Mouse (Mus musculus) intestine, postnatal 0 days (tissue): ENCODE results near the gene Jmjd1c. TPM values are rescaled to one million over a fixed set of nuclear protein-coding genes. Genes with fewer than 3 reads are reported as not detected.

ENCODE experiments used
- ATAC-seq: fragments of 200-750 bp; cut with Nextera tagmentation; 2 replicates; pipeline ENCODE4 v1.8.0; 2017; ENCODE audit warnings: mild to moderate bottlenecking, moderate TSS enrichment, moderate library complexity
- H3K27ac ChIP-seq: fragments of 300-500 bp; sonication (generic); 2 replicates; pipeline ENCODE4 v1.5.1; 2014; ENCODE audit warnings: mild to moderate bottlenecking, low read depth, low read length, moderate library complexity
- H3K27me3 ChIP-seq: fragments of 300-500 bp; sonication (generic); replicated peaks from 2 replicates; pipeline ENCODE4 v1.6.1; 2014; ENCODE audit warnings: low read length, mixed read lengths; ENCODE audit not compliant: control insufficient read depth, insufficient read depth
- H3K36me3 ChIP-seq: fragments of 300-500 bp; sonication (generic); 2 replicates; pipeline ENCODE4 v1.6.1; 2014; ENCODE audit warnings: mild to moderate bottlenecking, moderate library complexity; ENCODE audit not compliant: control insufficient read depth, insufficient read depth
- H3K4me1 ChIP-seq: fragments of 300-500 bp; sonication (generic); replicated peaks from 2 replicates; pipeline ENCODE4 v1.6.1; 2014; ENCODE audit warnings: antibody characterized with exemption, low read length, mixed read lengths; ENCODE audit not compliant: control insufficient read depth, insufficient read depth
- H3K4me2 ChIP-seq: fragments of 300-500 bp; sonication (generic); replicated peaks from 2 replicates; pipeline ENCODE4 v1.6.1; 2014; ENCODE audit warnings: low read depth, mild to moderate bottlenecking, moderate library complexity
- H3K4me3 ChIP-seq: fragments of 300-500 bp; sonication (generic); 2 replicates; pipeline ENCODE4 v1.5.1; 2014; ENCODE audit warnings: low read depth, low read length
- H3K9ac ChIP-seq: fragments of 300-500 bp; sonication (generic); 2 replicates; pipeline ENCODE4 v1.6.1; 2014; ENCODE audit warnings: mild to moderate bottlenecking, low read depth, low read length
- H3K9me3 ChIP-seq: fragments of 300-500 bp; sonication (generic); 2 replicates; pipeline ENCODE4 v1.6.1; 2016; ENCODE audit warnings: mixed run types; ENCODE audit not compliant: control insufficient read depth
- CTCF ChIP-seq: sonication (generic); IDR thresholded peaks from 2 replicates; pipeline ENCODE4 v1.5.1; 2016; ENCODE audit warnings: low read depth, mild to moderate bottlenecking, control low read depth, antibody characterized with exemption, moderate library complexity
- WGBS: fragments of 180-500 bp; shearing (Covaris S2); extraction: QIAGEN DNeasy Blood & Tissue Kit; methylation state at CpG from one replicate; pipeline ENCODE4 v1.1.7; 2014; 5-methylcytosine and 5-hydroxymethylcytosine counted together
- polyA plus RNA-seq: library from polyadenylated mRNA; unstranded; fragments of >200 nt; fragmentation: Nextera tagmentation; extraction: Ambion mirVana; gene quantifications from 2 replicates; pipeline ENCODE4 v1.2.1, GENCODE M21; 2015

Jmjd1c gene
- polyA plus RNA-seq, 1 experiment from 2014 or later = 33.4 TPM

DNA sequence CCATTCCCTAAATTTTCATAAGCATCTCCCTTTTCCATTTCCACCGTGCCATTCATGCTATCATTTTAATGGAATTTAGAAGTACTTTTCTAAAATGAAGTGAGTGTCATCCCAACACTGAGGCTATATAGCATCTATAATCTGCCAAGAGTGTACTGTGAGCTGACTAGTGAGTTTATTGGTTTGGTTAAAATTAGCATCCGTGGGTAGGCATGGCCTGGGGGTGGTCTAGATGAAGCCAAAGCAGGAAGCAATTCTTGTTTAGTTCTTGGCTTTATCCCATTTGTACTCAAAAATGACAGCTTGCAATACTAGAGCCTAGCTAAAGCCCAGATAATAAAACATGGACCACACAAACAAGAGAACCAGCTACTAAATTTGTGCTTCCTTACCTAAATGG, 101.9 kb downstream of the Jmjd1c start:
- no peak for TF ChIP-seq CTCF
- Histone ChIP-seq H3K4me3 (no peak overlapping the region), H3K27me3 (no peaks in the 10 kb centered on the region), H3K4me1 (peaks cover 7% of the 10 kb centered on the region; the same call in 1 of the 2 replicates), H3K9me3 (no peaks in the 10 kb centered on the region), H3K27ac (no peak overlapping the region), H3K36me3 (no peaks in the 10 kb centered on the region), H3K4me2 (no peak overlapping the region), H3K9ac (no peak overlapping the region)
- no peak for ATAC-seq
- 65% methylated on average over 2 of the region's 2 CpGs for WGBS

DNA sequence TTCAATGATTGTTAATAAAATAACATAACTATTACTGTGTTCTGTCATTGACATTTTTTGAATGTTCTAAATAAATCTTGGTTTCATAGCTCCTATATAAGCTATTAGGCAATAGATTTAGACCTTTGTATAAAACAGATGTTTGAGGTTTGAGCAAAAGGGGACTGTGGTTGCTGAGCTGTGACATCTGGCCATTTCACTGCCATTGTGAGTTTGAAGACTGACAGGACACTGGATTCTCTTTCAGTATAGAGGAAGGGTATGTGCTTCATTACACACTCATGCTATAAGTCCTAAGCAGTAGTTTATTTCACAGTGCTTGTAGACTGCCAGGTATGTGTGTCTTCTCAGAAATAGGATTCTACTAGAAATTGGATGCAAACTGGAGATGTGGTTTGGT, 105.8 kb downstream of the Jmjd1c start:
- Histone ChIP-seq H3K4me1 (peaks cover 1% of the 10 kb centered on the region; the same call in 1 of the 2 replicates), H3K27ac (no peak overlapping the region), H3K27me3 (no peaks in the 10 kb centered on the region), H3K4me3 (no peak overlapping the region), H3K36me3 (no peaks in the 10 kb centered on the region), H3K9ac (no peak overlapping the region), H3K9me3 (no peaks in the 10 kb centered on the region), H3K4me2 (no peak overlapping the region)
- no peak for ATAC-seq
- no peak for TF ChIP-seq CTCF

DNA sequence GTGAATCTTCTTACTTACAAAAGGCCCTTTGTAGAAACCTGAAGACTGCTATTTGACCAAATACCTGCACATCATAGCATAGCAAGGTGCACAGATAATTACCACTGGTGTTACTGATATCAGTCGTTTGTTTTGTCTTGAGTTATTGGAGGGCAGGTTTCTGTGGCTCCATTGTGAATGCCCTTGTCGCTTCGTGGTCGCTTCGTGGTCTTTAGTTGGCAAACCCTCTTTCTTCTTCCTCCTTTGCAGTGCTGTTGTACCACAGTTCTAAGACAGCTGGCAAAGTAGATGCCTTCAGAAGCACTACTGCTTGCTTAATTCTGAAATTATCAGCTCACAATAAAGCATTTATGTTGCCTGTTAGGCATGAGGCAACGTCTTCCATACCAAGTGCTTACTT, 106.5 kb downstream of the Jmjd1c start:
- Histone ChIP-seq H3K27me3 (no peaks in the 10 kb centered on the region), H3K4me2 (no peak overlapping the region), H3K9ac (no peak overlapping the region), H3K9me3 (no peaks in the 10 kb centered on the region), H3K27ac (no peak overlapping the region), H3K4me3 (no peak overlapping the region), H3K4me1 (no peaks in the 10 kb centered on the region; the same call in 1 of the 2 replicates), H3K36me3 (no peaks in the 10 kb centered on the region)
- no peak for ATAC-seq
- no peak for TF ChIP-seq CTCF
- WGBS = 74% methylated on average over 6 of the region's 6 CpGs

DNA sequence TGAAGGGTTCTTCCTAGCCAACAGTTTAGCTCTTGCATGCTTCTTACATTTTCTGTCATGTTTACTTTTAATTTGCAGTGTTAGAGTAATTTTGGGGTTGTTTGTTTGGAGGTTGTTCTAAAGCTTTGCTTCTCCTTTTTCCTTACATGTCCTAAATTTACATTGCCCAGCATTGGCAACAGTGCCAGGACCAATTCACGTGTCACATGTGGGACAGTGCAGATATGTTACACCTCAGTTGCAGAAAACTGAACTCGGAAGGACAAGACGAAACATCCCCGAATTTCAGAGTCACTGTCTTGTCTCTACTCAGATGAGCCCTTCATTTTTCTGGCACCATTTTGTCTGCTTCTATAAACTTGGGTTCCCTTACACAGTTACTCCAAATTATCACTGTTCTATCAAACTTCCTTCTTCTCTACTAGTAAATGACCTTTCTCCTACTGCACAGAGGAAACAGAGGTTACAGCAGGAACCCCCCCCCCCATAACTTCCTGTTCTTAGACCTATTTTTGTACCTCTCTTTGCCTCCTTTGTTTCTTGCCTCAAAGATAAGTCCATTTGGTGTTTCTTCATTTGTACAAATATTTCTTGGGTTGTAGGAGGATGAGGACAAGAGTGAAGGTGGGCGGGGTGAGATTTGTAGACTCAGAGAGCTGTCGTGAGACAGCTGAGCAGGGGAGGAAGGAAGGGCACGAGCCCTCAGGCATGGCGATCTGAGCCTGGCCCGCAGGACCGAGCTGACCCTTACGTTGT, 108.9 kb downstream of the Jmjd1c start:
- Histone ChIP-seq H3K9me3 (no peaks in the 10 kb centered on the region), H3K4me2 (0 out of 2 replicates have a peak overlapping the region, but pooled peaks have one; percentile 13), H3K9ac (no peak overlapping the region), H3K4me3 (no peak overlapping the region), H3K36me3 (no peaks in the 10 kb centered on the region), H3K27me3 (no peaks in the 10 kb centered on the region), H3K27ac (no peak overlapping the region), H3K4me1 (no peaks in the 10 kb centered on the region)
- 79% methylated on average over 11 of the region's 11 CpGs for WGBS
- no peak for ATAC-seq
- TF ChIP-seq CTCF = no peak

DNA sequence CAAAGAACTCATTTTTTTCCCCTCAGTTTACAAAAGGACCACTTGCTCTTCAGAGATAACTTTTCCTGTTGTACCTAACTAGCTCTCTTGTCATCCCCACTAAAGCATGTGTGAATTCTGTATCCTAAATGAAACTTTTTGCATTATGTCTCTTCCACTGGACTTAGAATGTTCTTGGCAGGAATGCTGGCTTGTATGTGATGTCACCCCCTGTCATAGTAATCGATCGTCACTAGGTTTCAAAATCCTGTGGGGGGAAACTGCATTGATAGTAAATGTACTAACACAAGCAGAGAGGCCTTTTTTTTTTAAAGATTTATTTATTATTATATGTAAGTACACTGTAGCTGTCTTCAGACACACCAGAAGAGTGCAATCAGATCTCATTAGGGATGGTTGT, 112.0 kb downstream of the Jmjd1c start:
- no peak overlapping the region for H3K4me3 ChIP-seq
- H3K9ac ChIP-seq = no peak overlapping the region
- no peak for ATAC-seq
- WGBS = 83% methylated on average over 2 of the region's 2 CpGs
- H3K4me1 ChIP-seq = 0 out of 2 replicates have a peak, but pooled peaks cover 3% of the 10 kb centered on the region
- H3K9me3 ChIP-seq = no peaks in the 10 kb centered on the region
- no peak for TF ChIP-seq CTCF
- H3K4me2 ChIP-seq = no peak overlapping the region
- no peak overlapping the region for H3K27ac ChIP-seq
- H3K36me3 ChIP-seq = no peaks in the 10 kb centered on the region
- H3K27me3 ChIP-seq = no peaks in the 10 kb centered on the region

- no peaks in the 10 kb centered on the region for H3K9me3 ChIP-seq
- H3K27ac ChIP-seq = no peak overlapping the region
- no peak overlapping the region for H3K9ac ChIP-seq
- peak; percentile 24; the same call in 1 of the 2 replicates for TF ChIP-seq CTCF
- no peak for ATAC-seq
- 0 out of 2 replicates have a peak, but pooled peaks cover 3% of the 10 kb centered on the region for H3K4me1 ChIP-seq
- H3K4me2 ChIP-seq = no peak overlapping the region
- H3K36me3 ChIP-seq = no peaks in the 10 kb centered on the region
- H3K4me3 ChIP-seq = no peak overlapping the region
- no peaks in the 10 kb centered on the region for H3K27me3 ChIP-seq
- WGBS = 54% methylated on average over 4 of the region's 4 CpGs
Measured at GRCm38 (mm10) chr10:67209916-67210675, 114.2 kb downstream of the Jmjd1c start.
